Mouse (Mus musculus): Measurements from ENCODE around the gene Zfp273.
"Not testable (repeated sequence)": the region's sequence is repeated elsewhere in the genome, so short reads cannot be mapped to it uniquely, and the experiment has no call there.

The Zfp273 gene

GRCm38 (mm10) chr13:67813710-67814660, at the start of gene Zfp273:
Gene Zfp273, plus strand, starts transcription at chr13:67813740.
- DNase-seq: peak; percentile 70

- peak; percentile 76 for DNase-seq
These were observed 34.0 kb upstream of the Zfp273 start, which contains the start of gene Zfp493 for GRCm38 (mm10) chr13:67779265-67780221. Gene Zfp493, plus strand, starts transcription at chr13:67779693.

GRCm38 (mm10) chr13:67791921-67792455, 21.6 kb upstream of the Zfp273 start:
- DNase-seq: no peak

- no peak for DNase-seq
These were observed 14.9 kb upstream of the Zfp273 start for GRCm38 (mm10) chr13:67798618-67799017.

GRCm38 (mm10) chr13:67799151-67799550, 14.4 kb upstream of the Zfp273 start:
- DNase-seq: not testable (repeated sequence)

- no peak for DNase-seq
These were observed 1.8 kb upstream of the Zfp273 start for GRCm38 (mm10) chr13:67811651-67812210.

- no peak for DNase-seq
These were observed 405 bp upstream of the Zfp273 start for GRCm38 (mm10) chr13:67812961-67813709.

- no peak for DNase-seq
These were observed 5.1 kb downstream of the Zfp273 start for GRCm38 (mm10) chr13:67818636-67819035.

GRCm38 (mm10) chr13:67830911-67831336, 17.4 kb downstream of the Zfp273 start, which contains the start of gene Gm10037:
Gene Gm10037, plus strand, starts transcription at chr13:67831106.
- peak; percentile 60 for DNase-seq

- not testable (repeated sequence) for DNase-seq
These were observed 19.6 kb downstream of the Zfp273 start for GRCm38 (mm10) chr13:67833137-67833536.

- no peak for DNase-seq
These were observed 30.2 kb downstream of the Zfp273 start for GRCm38 (mm10) chr13:67843775-67844118.

- DNase-seq: peak; percentile 47
These were observed 30.7 kb downstream of the Zfp273 start for GRCm38 (mm10) chr13:67844119-67844852.

- DNase-seq: no peak
These were observed 31.3 kb downstream of the Zfp273 start for GRCm38 (mm10) chr13:67844853-67845194.

GRCm38 (mm10) chr13:67850361-67850760, 36.8 kb downstream of the Zfp273 start:
- no peak for DNase-seq

GRCm38 (mm10) chr13:67853130-67853529, 39.6 kb downstream of the Zfp273 start:
- no peak for DNase-seq

GRCm38 (mm10) chr13:67853983-67854382, 40.4 kb downstream of the Zfp273 start:
- no peak for DNase-seq

- DNase-seq: no peak
These were observed 43.8 kb downstream of the Zfp273 start for GRCm38 (mm10) chr13:67857317-67857716.

- DNase-seq: no peak
These were observed 49.0 kb downstream of the Zfp273 start for GRCm38 (mm10) chr13:67862508-67862907.

- DNase-seq: no peak
These were observed 49.5 kb downstream of the Zfp273 start, which contains the start of gene BC048507 for GRCm38 (mm10) chr13:67863026-67863425. Gene BC048507, plus strand, starts transcription at chr13:67863326.

GRCm38 (mm10) chr13:67864764-67865350, 51.3 kb downstream of the Zfp273 start:
- no peak for DNase-seq

GRCm38 (mm10) chr13:67867899-67868298, 54.4 kb downstream of the Zfp273 start:
- no peak for DNase-seq
